Mouse (Mus musculus) left cerebral cortex, postnatal 10 days (tissue): ENCODE data around the gene Myo5c. TPM values are rescaled to one million over a fixed set of nuclear protein-coding genes. Genes with fewer than 3 reads are reported as not detected.
A peak's percentile ranks its signal among the peaks of the same experiment; 100 is the strongest.

Experiments used
- DNase-seq, 2 experiments: peaks; one replicate each; pipeline ENCODE4 v3.0.0; 2021 to 2022; ENCODE audit warnings: low spot score in 2 of 2, mixed read lengths in 1 of 2; ENCODE audit errors: extremely low spot score in 1 of 2
- intact Hi-C: fragments of 180-260 bp; cut with DNase I; formaldehyde crosslinking; loops from one replicate; pipeline ENCODE4 v1.15.1; 2025
- total RNA-seq, 2 experiments: library from RNA; stranded (reverse); gene quantifications; 2 replicates each; pipeline ENCODE4 v1.2.3; 2021

Myo5c gene
- total RNA-seq: 1 to 10 TPM; 1.3 to 1.4 TPM

GRCm38 (mm10) chr9:75231841-75232746 is at the start of gene Myo5c:
Gene Myo5c, plus strand, starts transcription at chr9:75232020.
- intact Hi-C loops: no loop called here
- DNase-seq: no peak

- no peak for DNase-seq
Observed at GRCm38 (mm10) chr9:75187646-75188260, 44.1 kb upstream of the Myo5c start.

GRCm38 (mm10) chr9:75193858-75194257 is 38.0 kb upstream of the Myo5c start:
- no peak for DNase-seq
- intact Hi-C loops: no loop called here

More at GRCm38 (mm10) chr9:75187646-75188260, 44.1 kb upstream of the Myo5c start:
- intact Hi-C loops: no loop called here

DNA sequence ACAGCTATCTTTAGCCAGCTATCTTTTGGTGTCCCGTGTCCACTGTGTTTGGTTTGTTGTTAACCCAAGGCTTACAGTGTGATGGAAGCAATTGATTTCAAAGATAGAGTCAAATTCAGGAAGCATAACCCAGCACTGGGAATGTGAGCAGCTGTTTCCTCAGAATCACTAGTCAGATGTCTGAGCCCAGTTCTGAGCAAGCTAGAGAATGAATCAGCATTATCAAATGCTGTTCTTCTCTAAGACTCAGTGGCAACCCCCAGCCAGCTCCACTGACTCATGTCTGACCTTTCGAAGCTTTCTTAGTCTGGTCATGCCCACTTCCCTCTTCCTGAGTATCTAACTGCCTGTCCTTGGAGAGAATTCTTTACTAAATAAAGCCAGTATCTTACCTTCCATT is 35.5 kb upstream of the Myo5c start:
- intact Hi-C loops: loop anchor here (5.0 kb wide), 2 partner anchors 66 to 144 kb away; no protein-coding TSS in a partner anchor
- DNase-seq: no peak

DNA sequence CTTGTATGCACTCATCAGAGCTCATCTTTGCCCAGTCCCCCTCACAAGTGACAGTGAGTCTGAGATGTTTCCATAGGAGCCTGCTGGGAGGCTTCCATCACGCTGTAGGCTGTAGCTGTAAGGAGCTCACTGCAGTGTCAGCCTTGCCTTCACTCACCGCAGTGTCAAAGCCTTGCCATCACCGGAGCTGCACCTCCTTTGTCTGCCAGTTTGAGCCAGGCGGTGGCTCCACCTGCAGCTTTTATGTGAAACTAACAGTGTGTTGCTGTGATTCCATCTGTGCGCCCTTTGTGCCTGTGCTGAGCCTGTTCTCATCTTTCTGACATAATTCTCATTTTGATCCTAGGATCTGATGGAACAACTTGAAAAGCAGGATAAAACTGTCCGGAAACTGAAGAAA is 34.5 kb upstream of the Myo5c start:
- intact Hi-C loops: loop anchor here (5.0 kb wide), 2 partner anchors 65 to 145 kb away; no protein-coding TSS in a partner anchor
- no peak for DNase-seq

DNA sequence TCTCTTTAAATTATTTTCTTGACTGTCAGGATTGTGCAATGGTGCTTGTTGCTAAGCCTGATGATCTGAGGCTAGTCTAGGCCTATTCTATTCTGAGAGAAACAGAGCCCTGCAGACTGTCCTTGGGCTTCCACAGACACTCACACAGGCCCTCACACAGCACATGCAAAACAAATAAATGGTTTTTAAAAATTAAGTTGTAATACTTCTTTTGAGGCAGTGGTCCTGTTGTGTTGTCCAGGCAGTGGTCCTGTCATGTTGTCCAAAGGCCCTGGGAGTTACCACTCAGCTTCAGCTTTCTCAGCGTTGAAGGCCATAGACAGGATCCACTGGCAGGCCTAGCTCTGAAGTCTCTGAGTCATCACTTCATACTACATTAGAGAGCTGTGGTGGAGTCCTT is 30.3 kb upstream of the Myo5c start:
- intact Hi-C loops: no loop called here
- DNase-seq: no peak

- intact Hi-C loops: no loop called here
- no peak for DNase-seq
Observed at GRCm38 (mm10) chr9:75202036-75202435, 29.8 kb upstream of the Myo5c start.

GRCm38 (mm10) chr9:75209246-75209645 is 22.6 kb upstream of the Myo5c start:
- intact Hi-C loops: no loop called here
- no peak for DNase-seq

GRCm38 (mm10) chr9:75210269-75210668 is 21.6 kb upstream of the Myo5c start:
- intact Hi-C loops: loop anchor here (5.0 kb wide), 1 partner anchor 42 kb away; no protein-coding TSS in a partner anchor
- DNase-seq: no peak

- intact Hi-C loops: loop anchor here (5.0 kb wide), 1 partner anchor 37 kb away; no protein-coding TSS in a partner anchor
- no peak for DNase-seq
Observed at GRCm38 (mm10) chr9:75214743-75215413, 16.9 kb upstream of the Myo5c start.

- intact Hi-C loops: no loop called here
- no peak for DNase-seq
Observed at GRCm38 (mm10) chr9:75219942-75220341, 11.9 kb upstream of the Myo5c start.

GRCm38 (mm10) chr9:75221420-75222287 is 10.2 kb upstream of the Myo5c start:
- DNase-seq: no peak
- intact Hi-C loops: no loop called here

DNA sequence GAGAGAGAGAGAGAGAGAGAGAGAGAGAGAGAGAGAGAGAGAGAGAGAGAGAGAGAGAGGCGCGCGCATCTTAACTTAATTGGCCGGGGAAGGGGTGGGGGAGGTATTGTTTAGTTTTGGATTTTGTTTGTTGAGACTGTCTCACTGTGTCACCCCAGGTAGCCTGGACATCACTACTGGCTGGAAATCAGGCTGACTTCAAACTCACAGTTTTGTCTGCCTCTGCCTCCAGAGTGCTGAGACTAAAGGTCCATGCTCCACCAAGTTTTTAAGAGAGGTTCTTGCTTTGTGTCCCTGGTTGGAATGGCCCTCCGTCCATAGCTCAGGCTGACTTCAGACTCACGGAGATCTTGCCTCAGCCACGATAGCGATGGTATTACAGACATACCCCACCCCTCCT is 1.0 kb downstream of the Myo5c start:
- DNase-seq: no peak
- intact Hi-C loops: no loop called here

DNA sequence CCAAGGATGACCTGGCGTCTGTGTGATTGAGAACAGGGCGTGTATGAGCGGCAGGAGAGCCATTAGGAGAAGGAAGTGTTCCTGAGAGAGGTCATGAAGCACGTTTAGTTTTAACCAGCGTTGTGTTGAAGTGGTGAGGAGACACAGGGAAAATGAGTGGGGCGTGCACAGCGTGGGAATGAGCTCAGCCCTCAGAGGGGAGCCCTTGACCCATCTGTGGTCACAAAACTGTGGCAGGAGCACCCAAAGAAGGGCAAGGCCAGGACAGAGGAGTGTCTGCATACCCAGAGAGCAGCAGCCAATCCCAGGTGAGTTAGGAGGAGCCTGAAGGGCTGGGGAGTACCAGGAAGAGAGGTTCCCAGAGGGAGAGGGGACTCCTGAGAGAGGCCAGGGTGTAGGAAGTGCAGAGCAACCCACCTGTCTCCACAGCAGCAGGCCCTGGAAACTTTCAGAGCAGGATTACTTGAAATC is 2.5 kb downstream of the Myo5c start:
- intact Hi-C loops: no loop called here
- DNase-seq: no peak

- intact Hi-C loops: no loop called here
- peak in 1 of 2 experiments; percentile 18 for DNase-seq
Observed at GRCm38 (mm10) chr9:75234983-75235627, 3.3 kb downstream of the Myo5c start.

DNA sequence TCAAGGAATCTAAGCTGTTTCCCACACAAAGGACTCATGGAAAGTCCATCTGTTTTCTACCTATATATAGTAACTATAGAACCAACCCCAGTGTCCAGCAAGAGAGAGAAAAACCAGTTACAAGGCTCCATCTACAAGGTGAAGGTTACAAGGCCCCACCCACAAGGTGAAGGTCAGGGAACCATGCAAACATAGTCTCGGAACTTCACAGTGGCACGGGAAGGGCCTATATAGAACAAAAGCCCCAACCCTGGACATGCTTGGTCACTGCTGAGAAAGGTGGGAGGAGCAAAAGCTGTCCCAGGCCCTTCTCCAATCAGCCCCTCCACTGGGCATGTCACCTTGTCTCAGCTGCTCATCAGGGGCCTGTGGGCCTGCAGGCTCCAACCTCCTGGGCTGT is 3.9 kb downstream of the Myo5c start:
- DNase-seq: peak in 1 of 2 experiments; percentile 16
- intact Hi-C loops: no loop called here

GRCm38 (mm10) chr9:75236416-75237308 is 4.8 kb downstream of the Myo5c start:
- intact Hi-C loops: no loop called here
- peak in 1 of 2 experiments; percentile 22 for DNase-seq
